Mouse (Mus musculus): ENCODE results near the gene Serpina3j. TPM values are rescaled to one million over a fixed set of nuclear protein-coding genes. Genes with fewer than 3 reads are reported as not detected.
"Not testable (repeated sequence)": the region's sequence is repeated elsewhere in the genome, so short reads cannot be mapped to it uniquely, and the experiment has no call there.

Serpina3j gene
- total RNA-seq (2021) = not detected
- long read RNA-seq, experiment 1 = 0 reads
- long read RNA-seq, experiment 2 = 0 reads

- intact Hi-C loops (cut with DNase I) = no loop called here
- DNase-seq = no peak
Measured at GRCm38 (mm10) chr12:104314253-104314652, at the start of gene Serpina3j. Serpina3j (plus strand) TSS chr12:104314553.

GRCm38 (mm10) chr12:104266374-104266773, 48.0 kb upstream of the Serpina3j start:
- intact Hi-C loops (cut with DNase I) = no loop called here
- no peak for DNase-seq

GRCm38 (mm10) chr12:104278216-104279055, 35.9 kb upstream of the Serpina3j start:
- intact Hi-C loops (cut with DNase I) = no loop called here
- DNase-seq = no peak

- intact Hi-C loops (cut with DNase I) = no loop called here
- no peak for DNase-seq
Measured at GRCm38 (mm10) chr12:104279056-104279435, 35.3 kb upstream of the Serpina3j start.

GRCm38 (mm10) chr12:104283380-104283779, 31.0 kb upstream of the Serpina3j start:
- DNase-seq = no peak
- intact Hi-C loops (cut with DNase I) = no loop called here

GRCm38 (mm10) chr12:104288336-104288735, 26.0 kb upstream of the Serpina3j start:
- intact Hi-C loops (cut with DNase I) = no loop called here
- DNase-seq = no peak

- intact Hi-C loops (cut with DNase I) = no loop called here
Measured at GRCm38 (mm10) chr12:104289872-104290271, 24.5 kb upstream of the Serpina3j start.

GRCm38 (mm10) chr12:104293963-104294362, 20.4 kb upstream of the Serpina3j start:
- DNase-seq = no peak
- intact Hi-C loops (cut with DNase I) = no loop called here

More at GRCm38 (mm10) chr12:104289872-104290271, 24.5 kb upstream of the Serpina3j start:
- DNase-seq = no peak

- DNase-seq = no peak
- intact Hi-C loops (cut with DNase I) = no loop called here
Measured at GRCm38 (mm10) chr12:104298049-104298448, 16.3 kb upstream of the Serpina3j start.

- no peak for DNase-seq
- intact Hi-C loops (cut with DNase I) = no loop called here
Measured at GRCm38 (mm10) chr12:104305991-104306390, 8.4 kb upstream of the Serpina3j start.

GRCm38 (mm10) chr12:104322454-104322853, 8.1 kb downstream of the Serpina3j start:
- DNase-seq = no peak
- intact Hi-C loops (cut with DNase I) = no loop called here

- no peak for DNase-seq
- intact Hi-C loops (cut with DNase I) = no loop called here
Measured at GRCm38 (mm10) chr12:104331701-104332100, 17.3 kb downstream of the Serpina3j start.

GRCm38 (mm10) chr12:104336873-104337272, 22.5 kb downstream of the Serpina3j start:
- DNase-seq; intact Hi-C loops (cut with DNase I): not testable (repeated sequence)

GRCm38 (mm10) chr12:104338226-104338625, 23.9 kb downstream of the Serpina3j start, which contains the start of the genes Serpina3k and Serpina3m:
Serpina3k (plus strand) TSS chr12:104338486.
Serpina3m (plus strand) TSS chr12:104338486.
- intact Hi-C loops (cut with DNase I); DNase-seq: not testable (repeated sequence)

GRCm38 (mm10) chr12:104338705-104339104, 24.4 kb downstream of the Serpina3j start:
- no peak for DNase-seq
- intact Hi-C loops (cut with DNase I) = no loop called here

GRCm38 (mm10) chr12:104342489-104342888, 28.1 kb downstream of the Serpina3j start:
- intact Hi-C loops (cut with DNase I); DNase-seq: not testable (repeated sequence)

- intact Hi-C loops (cut with DNase I) = no loop called here
- DNase-seq = no peak
Measured at GRCm38 (mm10) chr12:104345181-104345580, 30.8 kb downstream of the Serpina3j start.

GRCm38 (mm10) chr12:104345707-104346106, 31.4 kb downstream of the Serpina3j start:
- intact Hi-C loops (cut with DNase I) = no loop called here
- DNase-seq = no peak

- intact Hi-C loops (cut with DNase I) = no loop called here
- no peak for DNase-seq
Measured at GRCm38 (mm10) chr12:104347091-104347490, 32.7 kb downstream of the Serpina3j start.

- DNase-seq = peak; percentile 17 to 30
- intact Hi-C loops (cut with DNase I) = not testable (repeated sequence)
Measured at GRCm38 (mm10) chr12:104351812-104352211, 37.5 kb downstream of the Serpina3j start.

- intact Hi-C loops (cut with DNase I) = no loop called here
Measured at GRCm38 (mm10) chr12:104356006-104356405, 41.7 kb downstream of the Serpina3j start.

GRCm38 (mm10) chr12:104369986-104370385, 55.6 kb downstream of the Serpina3j start:
- intact Hi-C loops (cut with DNase I) = no loop called here
- no peak for DNase-seq

More at GRCm38 (mm10) chr12:104356006-104356405, 41.7 kb downstream of the Serpina3j start:
- DNase-seq = no peak
